Mouse (Mus musculus) CH12.LX (cell line): Measurements from ENCODE around the gene Kirrel3. TPM values are rescaled to one million over a fixed set of nuclear protein-coding genes. Genes with fewer than 3 reads are reported as not detected.

Source experiments
- DNase-seq: peaks from one replicate; pipeline ENCODE4 v3.0.0-alpha.2; 2013; ENCODE audit errors: extremely low read depth
- H3K27ac ChIP-seq: 2 replicates; pipeline ENCODE4 v1.5.1; 2012; ENCODE audit warnings: low read depth, mild to moderate bottlenecking, control low read depth, moderate library complexity; ENCODE audit not compliant: insufficient read depth
- H3K27me3 ChIP-seq: replicated peaks from 2 replicates; pipeline ENCODE3; 2012; ENCODE audit warnings: inconsistent platforms
- H3K36me3 ChIP-seq, 2 experiments: replicated peaks in 1 of 2; 2 replicates each; pipeline versions ENCODE3 to v1.6.1; 2012; ENCODE audit warnings: inconsistent platforms in 1 of 2, low read length in 1 of 2, mild to moderate bottlenecking in 1 of 2, mixed read lengths in 1 of 2, moderate library complexity in 1 of 2; ENCODE audit not compliant: control insufficient read depth in 1 of 2, insufficient read depth in 1 of 2
- H3K4me1 ChIP-seq, 2 experiments: 2 replicates each; pipeline ENCODE4 v1.6.1; 2012; ENCODE audit warnings: inconsistent platforms in 1 of 2, moderate library complexity in 1 of 2; ENCODE audit not compliant: insufficient read depth in 2 of 2, control insufficient read depth in 1 of 2
- H3K4me2 ChIP-seq: 2 replicates; pipeline ENCODE4 v1.6.1; 2012; ENCODE audit warnings: low read depth, mild to moderate bottlenecking, control low read depth; ENCODE audit not compliant: poor library complexity, insufficient read depth, severe bottlenecking
- H3K4me3 ChIP-seq, 3 experiments: fragments of 150-350 bp in 1 of 3; sonication (generic) in 1 of 3; replicated peaks in 1 of 3; 2 replicates each; pipeline versions ENCODE3 to v1.5.1; 2011 to 2012; ENCODE audit warnings: low read depth in 2 of 3, low read length in 2 of 3, mild to moderate bottlenecking in 2 of 3, moderate library complexity in 2 of 3, control low read depth in 1 of 3, improper control_type of control experiment in 1 of 3, inconsistent platforms in 1 of 3, mixed read lengths in 1 of 3; ENCODE audit not compliant: poor library complexity in 1 of 3
- H3K79me2 ChIP-seq: replicated peaks from 2 replicates; pipeline ENCODE4 v1.6.1; 2012; ENCODE audit warnings: mild to moderate bottlenecking, moderate library complexity; ENCODE audit not compliant: control insufficient read depth, poor library complexity, insufficient read depth, severe bottlenecking; ENCODE audit errors: extremely low read depth
- H3K9ac ChIP-seq: 2 replicates; pipeline ENCODE4 v1.6.1; 2012; ENCODE audit warnings: low read depth, mild to moderate bottlenecking, control low read depth, moderate library complexity; ENCODE audit not compliant: insufficient read depth
- H3K9me3 ChIP-seq: replicated peaks from 2 replicates; pipeline ENCODE3; 2012; ENCODE audit warnings: low read length, inconsistent platforms, mixed read lengths
- CHD1 ChIP-seq: IDR thresholded peaks from 2 replicates; pipeline ENCODE4 v1.6.1; 2012; ENCODE audit warnings: low read depth, low read length, improper control_type of control experiment, inconsistent platforms
- CHD2 ChIP-seq: IDR thresholded peaks from 2 replicates; pipeline ENCODE4 v1.6.1; 2011; ENCODE audit warnings: low read length, improper control_type of control experiment
- E2F4 ChIP-seq: IDR thresholded peaks from 2 replicates; pipeline ENCODE4 v1.6.1; 2011; ENCODE audit warnings: low read depth, low read length, improper control_type of control experiment; ENCODE audit not compliant: insufficient replicate concordance
- ELF1 ChIP-seq: IDR thresholded peaks from 2 replicates; pipeline ENCODE4 v1.6.1; 2014; ENCODE audit warnings: low read depth, mild to moderate bottlenecking, inconsistent platforms, low read length, improper control_type of control experiment
- EP300 ChIP-seq: IDR thresholded peaks from 2 replicates; pipeline ENCODE4 v1.6.1; 2011; ENCODE audit warnings: low read length, improper control_type of control experiment
- ETS1 ChIP-seq: conservative IDR thresholded peaks from 2 replicates; pipeline ENCODE4 v1.6.1; 2012; ENCODE audit warnings: low read depth, mild to moderate bottlenecking, inconsistent platforms, low read length, improper control_type of control experiment, moderate library complexity
- GABPA ChIP-seq: IDR thresholded peaks from 2 replicates; pipeline ENCODE4 v1.6.1; 2012; ENCODE audit warnings: low read depth, low read length, improper control_type of control experiment, inconsistent platforms; ENCODE audit not compliant: insufficient replicate concordance
- HCFC1 ChIP-seq: IDR thresholded peaks from 2 replicates; pipeline ENCODE4 v1.6.1; 2012; ENCODE audit warnings: low read depth, mild to moderate bottlenecking, inconsistent platforms, low read length, improper control_type of control experiment
- IRF4 ChIP-seq: IDR thresholded peaks from 2 replicates; pipeline ENCODE4 v1.6.1; 2014; ENCODE audit warnings: low read depth, mild to moderate bottlenecking, inconsistent platforms, low read length, improper control_type of control experiment
- JUND ChIP-seq: conservative IDR thresholded peaks from 2 replicates; pipeline ENCODE4 v1.6.1; 2011; ENCODE audit warnings: low read depth, low read length, improper control_type of control experiment
- MAFK ChIP-seq: IDR thresholded peaks from 2 replicates; pipeline ENCODE4 v1.6.1; 2011; ENCODE audit warnings: low read length, improper control_type of control experiment; ENCODE audit not compliant: insufficient replicate concordance
- MAX ChIP-seq: IDR thresholded peaks from 2 replicates; pipeline ENCODE4 v1.6.1; 2011; ENCODE audit warnings: low read length, improper control_type of control experiment
- MAZ ChIP-seq: IDR thresholded peaks from 2 replicates; pipeline ENCODE4 v1.6.1; 2012; ENCODE audit warnings: low read depth, mild to moderate bottlenecking, inconsistent platforms, low read length, improper control_type of control experiment, moderate library complexity
- MEF2A ChIP-seq: IDR thresholded peaks from 2 replicates; pipeline ENCODE4 v1.6.1; 2014; ENCODE audit warnings: low read depth, mild to moderate bottlenecking, inconsistent platforms, low read length, improper control_type of control experiment, borderline replicate concordance
- MXI1 ChIP-seq: IDR thresholded peaks from 2 replicates; pipeline ENCODE4 v1.6.1; 2011; ENCODE audit warnings: mild to moderate bottlenecking, low read depth, low read length, improper control_type of control experiment
- MYC ChIP-seq: IDR thresholded peaks from 2 replicates; pipeline ENCODE4 v1.6.1; 2011; ENCODE audit warnings: low read depth, mild to moderate bottlenecking, improper control_type of control experiment, low read length
- NELFE ChIP-seq: IDR thresholded peaks from 2 replicates; pipeline ENCODE4 v1.6.1; 2011; ENCODE audit warnings: low read depth, low read length, improper control_type of control experiment
- POLR2A ChIP-seq: IDR thresholded peaks from 2 replicates; pipeline ENCODE4 v1.6.1; 2011; ENCODE audit warnings: low read depth, mild to moderate bottlenecking, improper control_type of control experiment, low read length
- POLR2AphosphoS2 ChIP-seq: IDR thresholded peaks from 2 replicates; pipeline ENCODE4 v1.6.1; 2011; ENCODE audit warnings: low read depth, low read length, improper control_type of control experiment
- RCOR1 ChIP-seq: conservative IDR thresholded peaks from 2 replicates; pipeline ENCODE4 v1.6.1; 2012; ENCODE audit warnings: low read depth, mild to moderate bottlenecking, inconsistent platforms, low read length, improper control_type of control experiment
- SIN3A ChIP-seq: IDR thresholded peaks from 2 replicates; pipeline ENCODE4 v1.6.1; 2012; ENCODE audit warnings: low read length, improper control_type of control experiment, inconsistent platforms
- TCF12 ChIP-seq: IDR thresholded peaks from 2 replicates; pipeline ENCODE4 v1.6.1; 2014; ENCODE audit warnings: low read depth, mild to moderate bottlenecking, inconsistent platforms, low read length, improper control_type of control experiment
- USF2 ChIP-seq: conservative IDR thresholded peaks from 2 replicates; pipeline ENCODE4 v1.6.1; 2011; ENCODE audit warnings: low read depth, low read length, improper control_type of control experiment
- ZC3H11A ChIP-seq: IDR thresholded peaks from 2 replicates; pipeline ENCODE4 v1.6.1; 2012; ENCODE audit warnings: low read depth, mild to moderate bottlenecking, inconsistent platforms, low read length, improper control_type of control experiment
- ZKSCAN1 ChIP-seq: IDR thresholded peaks from 2 replicates; pipeline ENCODE4 v1.6.1; 2012; ENCODE audit warnings: low read depth, inconsistent platforms, low read length, improper control_type of control experiment, borderline replicate concordance
- dilution Hi-C: fragments of 300-500 bp; cut with MboI; formaldehyde crosslinking; loops from 2 replicates; pipeline ENCODE4 v1.14.3; 2020; ENCODE audit warnings: low sequenced_read_pairs; ENCODE audit not compliant: extremely low pct_unique_long_range_greater_than_20kb, extremely low pct_ligation_motif_present
- in situ Hi-C: fragments of 300-500 bp; cut with MboI; formaldehyde crosslinking; loops from 3 replicates; pipeline ENCODE4 v1.14.3; 2019; ENCODE audit warnings: low sequenced_read_pairs, low pct_ligation_motif_present, low pct_unique_long_range_greater_than_20kb, mixed read lengths
- polyA plus RNA-seq: library from polyadenylated mRNA; unstranded; fragments of >175 nt; gene quantifications from 2 replicates; pipeline ENCODE4 v1.2.1, GENCODE M21; 2012; ENCODE audit warnings: low read depth; ENCODE audit not compliant: insufficient read length
- total RNA-seq, 2 experiments: library from RNA; depleted of rRNA; stranded (reverse); fragments of 300-350 nt in 1 of 2; fragments of >200 nt in 1 of 2; gene quantifications; 2 replicates each; pipeline ENCODE4 v1.2.3; 2012 to 2014

The Kirrel3 gene
- total and polyA plus RNA-seq, 3 experiments: not detected

GRCm38 (mm10) chr9:34787915-34788314, 302.2 kb downstream of the Kirrel3 start:
- no peak for TF ChIP-seq USF2
- TF ChIP-seq ETS1: no peak
- no peak for TF ChIP-seq POLR2AphosphoS2
- no peak for TF ChIP-seq JUND
- TF ChIP-seq MEF2A: no peak
- no peak for TF ChIP-seq ZKSCAN1
- no peak for TF ChIP-seq MXI1
- no peak for TF ChIP-seq ELF1
- no peak for TF ChIP-seq POLR2A
- no peak for TF ChIP-seq TCF12
- no peak for TF ChIP-seq NELFE
- no peak for TF ChIP-seq CHD1
- no peak for TF ChIP-seq E2F4
- TF ChIP-seq CHD2: no peak
- TF ChIP-seq HCFC1: no peak
- no peak for TF ChIP-seq MAX
- no peak for TF ChIP-seq SIN3A
- TF ChIP-seq MAFK: no peak
- Histone ChIP-seq H3K27ac (no peak overlapping the region), H3K79me2 (no peaks in the 10 kb centered on the region), H3K36me3 (no peaks in the 10 kb centered on the region), H3K4me1 (no peaks in the 10 kb centered on the region), H3K4me2 (no peak overlapping the region), H3K9ac (no peak overlapping the region), H3K4me3 (no peak overlapping the region), H3K27me3 (peaks cover 86% of the 10 kb centered on the region), H3K9me3 (no peaks in the 10 kb centered on the region)
- in situ Hi-C loops: no loop called here
- DNase-seq: no peak
- dilution Hi-C loops: no loop called here

GRCm38 (mm10) chr9:34795226-34795625, 309.5 kb downstream of the Kirrel3 start:
- no peak overlapping the region for H3K4me2 ChIP-seq
- DNase-seq: no peak
- no peaks in the 10 kb centered on the region for H3K79me2 ChIP-seq
- TF ChIP-seq CHD2 (no peak), MAX (no peak), IRF4 (no peak), RCOR1 (no peak), MYC (no peak), MAZ (no peak), MAFK (no peak), ETS1 (no peak), EP300 (no peak), CHD1 (no peak), POLR2AphosphoS2 (no peak), GABPA (no peak), ZC3H11A (no peak)
- in situ Hi-C loops (no loop called here), dilution Hi-C loops (no loop called here)
- H3K4me1 ChIP-seq: no peaks in the 10 kb centered on the region
- H3K9me3 ChIP-seq: no peaks in the 10 kb centered on the region
- no peaks in the 10 kb centered on the region for H3K36me3 ChIP-seq
- no peak overlapping the region for H3K4me3 ChIP-seq
- H3K27ac ChIP-seq: no peak overlapping the region
- peaks cover 91% of the 10 kb centered on the region for H3K27me3 ChIP-seq
- H3K9ac ChIP-seq: no peak overlapping the region
